Comparison of ENCODE assay signal across 14 mouse cellular contexts in genomic region chr14:11620962-11621568, GRCm38 (mm10).
DNase-seq lines count a peak whose midpoint lies in the region; ATAC-seq and TF ChIP-seq lines count a peak whose summit lies in the region.
"Had no signal": no experiment of that assay in that cellular context is flagged by ENCODE, and none has a peak within 500 bp of the region (broad histone marks: within the 10 kb centered on the region; RNA-seq: fewer than 3 reads in every experiment).

No protein-coding gene starts in this region.

- H3K4me3 ChIP-seq in embryonic facial prominence, embryonic 11.5 days (ENCODE audit: low read depth, low read length) = no peak overlapping the region
- H3K4me3 ChIP-seq in hindbrain, postnatal 0 days (ENCODE audit: low read length) = no peak overlapping the region
- H3K4me3 ChIP-seq in midbrain, embryonic 15.5 days = no peak overlapping the region
- H3K4me3 ChIP-seq: heart, embryonic 13.5 days; intestine, embryonic 15.5 days had no signal

- no peaks in the 10 kb centered on the region for H3K27me3 ChIP-seq in embryonic facial prominence, embryonic 11.5 days (ENCODE audit: control insufficient read depth, insufficient read depth, low read length)
- no peaks in the 10 kb centered on the region for H3K27me3 ChIP-seq in hindbrain, postnatal 0 days (ENCODE audit: insufficient read depth, low read length)
- no peaks in the 10 kb centered on the region for H3K27me3 ChIP-seq in midbrain, embryonic 15.5 days (replicated peaks)
- H3K27me3 ChIP-seq: heart, embryonic 13.5 days; intestine, embryonic 15.5 days had no signal

- H3K9ac ChIP-seq in embryonic facial prominence, embryonic 11.5 days (replicated peaks; ENCODE audit: low read length) = peak overlapping the region; percentile 15; the same call in 1 of the 2 replicates
- no peak overlapping the region for H3K9ac ChIP-seq in hindbrain, postnatal 0 days (replicated peaks; ENCODE audit: low read length)
- no peak overlapping the region for H3K9ac ChIP-seq in midbrain, embryonic 15.5 days
- H3K9ac ChIP-seq: heart, embryonic 13.5 days; intestine, embryonic 15.5 days had no signal

- WGBS in embryonic facial prominence, embryonic 11.5 days = 15% methylated on average over 10 of the region's 10 CpGs
- 27% methylated on average over 10 of the region's 10 CpGs for WGBS in hindbrain, postnatal 0 days
- 23% methylated on average over 10 of the region's 10 CpGs for WGBS in midbrain, embryonic 15.5 days

- peak overlapping the region; percentile 4; the same call in 1 of the 2 replicates for H3K4me2 ChIP-seq in embryonic facial prominence, embryonic 11.5 days (ENCODE audit: low read depth, low read length)
- H3K4me2 ChIP-seq in hindbrain, postnatal 0 days (ENCODE audit: low read depth, low read length) = no peak overlapping the region
- no peak overlapping the region for H3K4me2 ChIP-seq in midbrain, embryonic 15.5 days
- H3K4me2 ChIP-seq: heart, embryonic 13.5 days; intestine, embryonic 15.5 days had no signal

- intact Hi-C loops in left cerebral cortex, postnatal 25 days (cut with DNase I) = no loop called here

- H3K27ac ChIP-seq in embryonic facial prominence, embryonic 11.5 days (replicated peaks; ENCODE audit: low read depth, low read length) = peak overlapping the region; percentile 61
- no peak overlapping the region for H3K27ac ChIP-seq in hindbrain, postnatal 0 days
- H3K27ac ChIP-seq in midbrain, embryonic 15.5 days = no peak overlapping the region
- H3K27ac ChIP-seq: heart, embryonic 13.5 days; intestine, embryonic 15.5 days had no signal

- no peak for TF ChIP-seq CTCF in hindbrain, postnatal 0 days (IDR thresholded peaks at IDR 0.05; ENCODE audit: low read depth)

- H3K4me1 ChIP-seq in embryonic facial prominence, embryonic 11.5 days (ENCODE audit: control insufficient read depth, insufficient read depth, low read length) = no peaks in the 10 kb centered on the region; the same call in 1 of the 2 replicates
- H3K4me1 ChIP-seq in hindbrain, postnatal 0 days (ENCODE audit: insufficient read depth, low read length) = 0 out of 2 replicates have a peak, but pooled peaks cover 20% of the 10 kb centered on the region
- peaks cover 20% of the 10 kb centered on the region for H3K4me1 ChIP-seq in midbrain, embryonic 15.5 days
- H3K4me1 ChIP-seq: intestine, embryonic 15.5 days had no signal

- no peaks in the 10 kb centered on the region for H3K36me3 ChIP-seq in embryonic facial prominence, embryonic 11.5 days (replicated peaks; ENCODE audit: control insufficient read depth, insufficient read depth, low read depth, low read length)
- H3K36me3 ChIP-seq in hindbrain, postnatal 0 days (ENCODE audit: insufficient read depth, low read length) = no peaks in the 10 kb centered on the region
- no peaks in the 10 kb centered on the region for H3K36me3 ChIP-seq in midbrain, embryonic 15.5 days (replicated peaks)
- H3K36me3 ChIP-seq: heart, embryonic 13.5 days; intestine, embryonic 15.5 days had no signal

- peak; percentile 48 for DNase-seq in embryo, embryonic 10.5 days (ENCODE audit: low spot score)
- DNase-seq in embryonic facial prominence, embryonic 11.5 days (ENCODE audit: low spot score) = peak; percentile 70
- no peak for DNase-seq in hindbrain, postnatal 0 days (ENCODE audit: low spot score)
- no peak for DNase-seq in thymus, postnatal 0 days (ENCODE audit: low spot score)
- no peak for DNase-seq in cerebellum, postnatal 36 days
- no peak for DNase-seq in left cerebral cortex, adult 9 months (ENCODE audit: low spot score in 2 of 2)
- DNase-seq in left cerebral cortex, postnatal 25 days (ENCODE audit: low spot score in 2 of 2) = no peak
- DNase-seq: adrenal gland, postnatal 36 days; gastrocnemius, postnatal 14 days; liver; thymus, adult 2 months had no signal

- peak; percentile 61 for ATAC-seq in embryonic facial prominence, embryonic 11.5 days (replicated peaks; ENCODE audit: insufficient number of reproducible peaks, low FRiP score, low TSS enrichment, low read depth)
- 0 out of 2 replicates have a peak, but pooled peaks have one; percentile 33 for ATAC-seq in hindbrain, postnatal 0 days
- 0 out of 2 replicates have a peak, but pooled peaks have one; percentile 25 for ATAC-seq in midbrain, embryonic 15.5 days (replicated peaks)
- ATAC-seq: intestine, embryonic 15.5 days had no signal

- H3K9me3 ChIP-seq in embryonic facial prominence, embryonic 11.5 days (replicated peaks; ENCODE audit: control insufficient read depth, low read length) = no peaks in the 10 kb centered on the region
- H3K9me3 ChIP-seq in hindbrain, postnatal 0 days (ENCODE audit: low read length) = no peaks in the 10 kb centered on the region
- H3K9me3 ChIP-seq in midbrain, embryonic 15.5 days = no peaks in the 10 kb centered on the region
- H3K9me3 ChIP-seq: heart, embryonic 13.5 days; intestine, embryonic 15.5 days had no signal

Comparison
In these comparisons a context has a peak if more than half of its experiments do, and no peak if none do; other contexts are left out.
1. DNase-seq: peak in embryo, embryonic 10.5 days (single experiment) and embryonic facial prominence, embryonic 11.5 days (single experiment); none in hindbrain, postnatal 0 days (single experiment), thymus, postnatal 0 days (single experiment), cerebellum, postnatal 36 days (0 of 2), left cerebral cortex, adult 9 months (0 of 2) and left cerebral cortex, postnatal 25 days (0 of 2).
2. Peak in every context shown above with its lines, with median percentiles within 50 percentile points of each other: ATAC-seq.